Mouse (Mus musculus) G1E (cell line): ENCODE measurements at regions not wholly inside any gene's neighbourhood (a gene's known extent, or its start where the extent isn't known, plus 50 kb on each side); places are given as distances from the start of the nearest gene placed in this dataset.

Experiments
- CTCF ChIP-seq: IDR thresholded peaks from 2 replicates; pipeline ENCODE4 v1.5.1; 2012; ENCODE audit warnings: low read depth, low read length, inconsistent platforms, mixed read lengths
- GATA1 ChIP-seq: IDR thresholded peaks from 2 replicates; pipeline ENCODE4 v1.6.1; 2012; ENCODE audit warnings: borderline replicate concordance, low read length, inconsistent platforms, mixed read lengths

GRCm38 (mm10) chr2:101476862-101477261 is 147.7 kb upstream of the Rag2 start:
- TF ChIP-seq CTCF: no peak
- no peak for TF ChIP-seq GATA1
